Mouse (Mus musculus) testis, postnatal 14 days (tissue): ENCODE data around the gene Fam189a1.
A peak's percentile ranks its signal among the peaks of the same experiment; 100 is the strongest.

Experiments used
- DNase-seq: peaks from one replicate; pipeline ENCODE4 v3.0.0; 2021; ENCODE audit warnings: low spot score

Fam189a1 gene

GRCm38 (mm10) chr7:65156514-65156911 lies at the start of gene Fam189a1:
Gene Fam189a1 (minus strand): TSS chr7:65156570.
- no peak for DNase-seq

GRCm38 (mm10) chr7:65206021-65206420 lies 49.7 kb upstream of the Fam189a1 start:
- DNase-seq: no peak

DNA sequence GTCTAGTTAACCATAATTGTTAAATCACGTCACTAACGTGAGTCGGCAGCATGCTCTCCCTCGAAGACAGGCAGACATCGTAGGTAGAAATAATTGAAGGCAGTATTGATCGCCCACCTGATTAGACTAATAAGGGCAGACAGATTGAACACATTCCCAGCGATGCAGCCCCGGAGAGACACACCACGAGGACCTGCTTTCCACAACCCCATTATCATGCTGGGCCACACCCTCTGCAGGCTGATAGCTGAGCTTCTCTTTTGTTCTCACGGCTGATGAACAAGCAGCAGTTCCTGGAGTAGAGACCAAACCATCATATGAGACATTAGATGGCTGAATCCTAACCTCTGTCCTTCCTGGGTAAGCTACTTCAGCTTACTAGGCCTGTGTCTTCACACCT lies 46.3 kb upstream of the Fam189a1 start:
- DNase-seq: no peak

GRCm38 (mm10) chr7:65180694-65181093 lies 24.3 kb upstream of the Fam189a1 start:
- no peak for DNase-seq

GRCm38 (mm10) chr7:65170762-65171161 lies 14.4 kb upstream of the Fam189a1 start:
- no peak for DNase-seq

DNA sequence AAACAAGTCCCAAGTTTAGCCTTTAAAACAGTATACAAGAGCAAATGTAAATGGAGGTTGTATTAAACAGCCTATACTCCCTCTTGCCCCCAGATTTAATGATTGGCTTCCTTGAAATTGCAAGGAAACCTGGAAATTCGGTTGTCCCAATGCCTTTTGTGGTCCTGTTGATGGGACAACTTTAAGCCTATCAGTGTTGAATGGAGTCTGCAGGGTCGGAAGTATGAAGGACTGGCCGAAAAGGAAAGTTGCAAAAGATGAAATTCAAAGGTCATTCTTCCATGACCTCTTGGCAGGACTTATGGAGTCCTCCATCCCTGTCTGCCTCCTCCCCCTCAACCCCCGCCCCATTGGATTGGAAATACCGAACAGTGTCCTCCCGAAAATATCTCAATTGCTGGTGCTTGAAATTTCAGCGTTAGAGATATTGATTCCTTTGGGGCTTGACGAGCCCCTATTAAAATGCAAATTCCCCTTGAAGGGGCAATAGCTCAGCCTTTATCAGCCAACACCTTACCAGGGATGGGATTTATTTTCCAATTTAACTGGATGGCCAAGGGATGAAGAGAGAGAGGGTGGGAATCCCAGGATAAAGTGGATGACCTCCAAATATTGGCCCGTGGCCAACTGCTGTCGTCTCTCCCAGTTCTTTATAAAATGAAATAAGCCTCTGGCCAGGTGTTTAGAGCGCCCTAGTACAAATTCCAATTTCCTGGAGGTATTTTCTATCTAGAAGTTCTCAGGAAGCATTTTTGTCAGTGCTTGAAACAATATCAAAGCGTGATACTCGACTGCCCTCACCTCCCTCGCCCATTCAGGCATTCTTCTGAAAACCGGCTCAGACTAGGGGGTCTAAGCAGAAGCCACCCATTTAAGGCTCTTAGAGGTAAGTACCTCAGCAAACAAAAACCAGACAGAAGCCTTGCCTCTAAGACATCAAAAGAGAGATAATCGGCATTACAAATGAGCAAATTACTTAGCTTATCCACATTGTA lies 958 bp upstream of the Fam189a1 start:
- no peak for DNase-seq

DNA sequence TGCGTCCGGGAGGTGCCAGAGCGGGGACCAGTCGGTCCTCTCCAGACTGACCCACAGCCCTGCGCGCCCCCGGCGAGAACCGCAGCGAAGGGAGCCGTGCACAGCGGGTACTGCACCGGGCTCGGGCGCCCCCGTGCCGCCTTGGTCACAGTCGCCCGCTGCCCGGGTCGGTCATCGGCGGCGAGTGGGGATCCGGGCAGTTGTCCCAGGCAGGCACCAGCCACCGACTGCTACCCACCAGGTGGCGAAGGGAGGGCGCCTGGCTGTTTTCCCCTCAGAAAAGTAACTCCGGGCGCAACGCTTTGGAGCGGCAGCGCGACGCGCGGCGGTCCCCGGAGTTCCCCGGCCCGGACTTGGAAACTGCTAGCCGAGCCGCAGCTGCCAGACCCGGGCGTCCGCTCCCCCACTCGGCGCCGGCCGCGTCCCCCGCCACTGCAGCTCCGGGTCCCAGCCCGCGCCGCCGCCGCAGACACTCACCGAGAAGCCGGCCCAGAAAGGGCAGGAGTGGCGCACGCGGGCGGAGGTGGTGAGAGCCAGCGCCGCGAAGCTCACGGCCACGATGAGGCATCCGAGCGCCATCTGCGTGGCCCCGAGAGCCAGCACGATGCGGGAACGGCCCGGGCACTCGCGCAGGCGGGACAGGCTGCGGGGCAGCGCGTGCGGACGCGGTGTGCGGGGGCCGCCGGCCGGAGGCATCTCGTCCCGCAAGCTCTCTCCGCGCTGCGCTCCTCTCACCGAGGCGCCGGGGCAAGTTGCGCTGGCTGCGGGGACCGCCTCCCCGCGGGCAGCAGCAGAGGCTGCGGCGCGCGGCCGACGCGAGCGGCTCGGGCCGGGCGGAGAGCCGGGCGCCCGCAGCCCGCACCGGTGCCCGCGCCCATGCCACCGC lies 499 bp downstream of the Fam189a1 start:
- DNase-seq: peak; percentile 9

- DNase-seq: no peak
These were observed 1.8 kb downstream of the Fam189a1 start for GRCm38 (mm10) chr7:65154576-65154975.

- DNase-seq: no peak
These were observed 2.5 kb downstream of the Fam189a1 start for GRCm38 (mm10) chr7:65153846-65154245.

DNA sequence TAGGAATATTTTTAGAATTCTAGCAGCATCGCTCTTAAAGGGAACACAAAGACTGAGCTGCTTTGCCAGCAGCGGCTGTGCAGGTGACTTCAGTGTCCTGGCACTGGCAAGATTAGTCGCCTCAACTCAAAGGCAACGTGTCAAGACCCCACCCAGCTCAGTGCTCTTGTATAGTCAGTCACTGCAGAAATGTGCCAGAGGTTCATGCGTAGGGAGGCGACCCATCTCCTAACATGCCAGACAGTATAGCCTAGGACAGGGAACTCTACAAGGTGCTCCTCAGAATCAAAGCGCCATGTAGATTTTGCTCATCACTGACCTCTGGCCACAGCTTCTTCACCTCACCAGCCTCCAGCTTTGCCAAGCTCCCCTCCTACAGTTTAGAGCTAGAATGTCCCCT lies 4.8 kb downstream of the Fam189a1 start:
- no peak for DNase-seq

- no peak for DNase-seq
These were observed 7.3 kb downstream of the Fam189a1 start for GRCm38 (mm10) chr7:65149040-65149439.

GRCm38 (mm10) chr7:65144881-65145280 lies 11.5 kb downstream of the Fam189a1 start:
- no peak for DNase-seq

DNA sequence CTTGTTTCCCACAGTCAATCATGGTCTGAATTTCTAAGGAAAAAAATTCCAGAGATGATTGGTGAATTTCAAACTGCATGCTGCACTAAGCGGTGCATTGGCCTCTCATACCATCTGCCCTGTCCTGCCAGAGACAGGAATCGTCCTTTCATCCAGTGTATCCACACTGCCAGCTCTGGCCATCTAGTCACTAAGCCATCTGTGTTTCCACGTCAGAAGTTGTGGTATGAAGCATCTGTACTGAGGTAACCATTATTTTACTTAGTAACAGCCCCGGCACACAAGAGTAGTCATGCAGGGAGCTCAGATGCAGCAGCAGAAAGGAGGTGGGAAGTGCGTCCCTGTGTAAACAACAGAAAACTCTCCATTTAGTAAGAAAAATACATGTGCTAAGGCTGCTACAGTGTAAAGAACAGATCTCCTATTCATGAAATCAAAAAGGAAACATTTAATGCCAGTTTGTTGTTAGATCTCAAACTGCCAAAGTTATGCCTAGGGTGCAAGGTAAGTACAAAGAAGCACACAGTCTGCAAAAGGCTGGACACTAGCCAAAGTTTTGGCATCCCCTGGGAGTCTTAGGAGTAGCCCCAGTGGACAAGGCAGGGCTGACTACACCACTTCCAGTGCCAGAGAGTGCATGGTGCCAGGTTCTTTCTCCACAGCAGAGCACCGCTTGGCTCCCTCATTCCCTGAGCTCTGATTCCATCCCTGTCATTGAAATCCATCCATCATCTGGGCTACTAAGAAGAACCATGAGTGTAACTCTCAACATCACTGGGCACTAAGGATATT lies 14.3 kb downstream of the Fam189a1 start:
- DNase-seq: no peak

DNA sequence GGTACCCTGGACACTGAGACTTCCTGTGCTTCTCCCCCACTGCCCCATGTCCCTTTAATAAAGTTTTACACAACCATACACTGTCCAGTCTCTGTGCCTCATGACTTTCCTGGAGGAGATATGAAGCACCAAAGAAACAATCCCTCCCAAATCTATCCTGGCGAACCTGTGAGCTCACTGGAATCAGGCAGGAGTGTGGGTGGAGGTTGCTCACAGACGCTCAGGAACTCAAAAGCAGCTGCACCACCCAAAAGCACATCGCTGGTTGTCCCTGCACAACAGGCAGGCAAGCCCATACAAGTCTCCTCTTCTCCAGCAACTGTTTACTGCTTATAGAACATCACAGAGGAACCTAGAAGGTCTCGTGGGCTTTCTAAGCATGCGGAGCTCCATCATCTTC lies 15.5 kb downstream of the Fam189a1 start:
- DNase-seq: no peak

DNA sequence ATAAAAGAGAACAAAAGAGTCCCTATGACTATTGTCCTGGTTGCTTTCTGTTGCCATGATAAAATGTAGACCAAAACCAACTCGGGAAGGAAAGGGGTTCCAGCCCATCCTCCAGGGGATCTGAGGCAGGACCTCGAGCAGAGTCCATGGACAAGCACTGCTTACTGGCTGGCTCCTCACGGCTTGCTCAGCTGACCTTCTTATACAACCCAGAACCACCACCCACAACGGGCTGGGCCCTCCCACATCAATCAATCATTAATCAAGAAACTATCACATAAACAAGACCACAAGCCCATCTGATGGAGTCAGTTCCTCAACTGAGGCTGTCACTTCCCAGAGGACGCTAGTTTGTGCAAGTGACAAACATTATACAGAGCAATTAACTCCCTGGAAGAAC lies 16.3 kb downstream of the Fam189a1 start:
- DNase-seq: no peak

GRCm38 (mm10) chr7:65123766-65124165 lies 32.6 kb downstream of the Fam189a1 start:
- DNase-seq: no peak

GRCm38 (mm10) chr7:65116903-65117302 lies 39.5 kb downstream of the Fam189a1 start:
- DNase-seq: no peak

DNA sequence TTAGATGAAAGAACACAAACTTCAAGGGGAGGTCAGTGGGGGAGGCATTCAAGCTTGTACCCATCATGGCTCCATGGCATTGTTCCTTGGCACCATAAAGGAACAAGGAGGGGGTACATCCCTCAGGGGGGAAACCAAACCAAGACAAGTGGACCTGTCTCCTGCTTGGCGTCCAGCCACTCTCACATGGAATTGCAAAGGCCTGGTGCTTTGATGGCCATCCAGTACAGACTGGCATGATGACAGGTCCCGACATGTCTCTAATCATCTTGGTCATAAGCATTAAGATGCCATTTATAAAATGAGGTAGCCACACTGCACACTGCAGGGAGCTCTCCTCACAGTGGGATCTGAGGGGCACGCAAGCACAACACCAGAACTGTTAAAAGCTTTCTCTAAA lies 41.0 kb downstream of the Fam189a1 start:
- DNase-seq: no peak

- DNase-seq: no peak
These were observed 44.7 kb downstream of the Fam189a1 start for GRCm38 (mm10) chr7:65111664-65112063.

DNA sequence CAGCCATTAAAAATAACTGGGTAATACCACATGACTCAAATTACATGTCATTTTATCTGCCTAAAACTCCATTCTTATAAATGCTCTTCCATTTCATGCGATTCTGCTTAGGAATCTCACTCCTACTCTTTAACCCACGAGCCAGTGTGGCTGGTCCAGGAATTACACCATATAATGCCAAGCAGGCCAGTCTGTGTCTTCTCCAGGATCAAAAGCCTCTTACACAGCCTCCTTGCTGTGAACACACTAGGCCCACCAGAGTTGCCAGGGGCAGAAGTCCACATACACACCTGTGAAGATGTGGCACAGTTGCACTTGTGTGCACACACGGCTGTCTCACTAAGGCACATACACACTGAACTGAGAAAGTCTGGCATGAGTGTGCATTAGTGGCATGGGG lies 50.8 kb downstream of the Fam189a1 start:
- no peak for DNase-seq

GRCm38 (mm10) chr7:65105097-65105467 lies 51.3 kb downstream of the Fam189a1 start:
- no peak for DNase-seq
